Mouse (Mus musculus): ENCODE measurements around the gene Hcls1. TPM values are rescaled to one million over a fixed set of nuclear protein-coding genes. Genes with fewer than 3 reads are reported as not detected.

Hcls1 gene
- polyA plus RNA-seq, 1 experiment from 2014 or later, result 3.4 TPM

DNA sequence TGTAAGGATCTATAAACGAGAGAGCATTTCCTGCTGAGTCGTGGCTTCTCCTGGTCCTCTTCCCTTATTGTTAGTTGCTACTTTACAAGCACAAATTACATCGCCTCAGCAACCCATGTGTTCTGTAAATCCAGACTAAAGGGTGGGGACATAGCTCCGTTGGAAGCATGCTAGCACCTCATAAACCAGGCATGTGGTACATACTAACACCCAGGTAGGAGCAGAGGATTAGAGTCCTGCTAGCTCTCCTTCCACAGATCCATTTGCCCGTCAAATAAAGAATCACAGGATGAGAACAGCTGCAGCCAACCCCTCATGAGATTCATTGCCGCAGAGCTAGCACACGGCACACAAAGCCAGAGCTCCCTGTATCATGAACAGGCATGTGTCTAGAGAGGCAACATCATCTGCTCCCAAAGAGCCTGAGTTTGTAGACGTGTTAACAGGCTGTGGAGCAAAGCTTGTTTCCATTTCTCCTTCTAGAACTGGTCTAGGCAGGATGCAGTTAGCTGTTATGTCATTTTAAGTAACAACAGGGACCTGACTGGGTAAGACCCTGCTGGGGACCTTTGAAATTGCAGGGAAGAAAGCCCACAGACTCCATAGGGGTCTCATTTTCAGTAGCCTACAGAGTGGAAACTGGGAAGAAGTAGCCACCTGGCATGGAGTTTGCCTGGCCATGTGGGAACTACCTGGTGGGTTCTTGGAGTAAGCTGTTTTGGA, 15.0 kb downstream of the Hcls1 start:
- Histone ChIP-seq H3K27ac (no peak overlapping the region), H3K4me3 (no peak overlapping the region), H3K9ac (no peak overlapping the region), H3K4me2 (replicated peaks) (no peak overlapping the region), H3K27me3 (no peaks in the 10 kb centered on the region), H3K9me3 (no peaks in the 10 kb centered on the region), H3K4me1 (no peaks in the 10 kb centered on the region), H3K36me3 (no peaks in the 10 kb centered on the region)
- ATAC-seq (ENCODE audit: insufficient number of reproducible peaks, insufficient read depth, low FRiP score, low TSS enrichment), result no peak
- 73% methylated on average over 8 of the region's 8 CpGs for WGBS

- Histone ChIP-seq H3K27me3 (no peaks in the 10 kb centered on the region), H3K4me3 (no peak overlapping the region), H3K9me3 (no peaks in the 10 kb centered on the region), H3K4me2 (replicated peaks) (no peak overlapping the region), H3K4me1 (no peaks in the 10 kb centered on the region), H3K27ac (no peak overlapping the region), H3K9ac (no peak overlapping the region), H3K36me3 (no peaks in the 10 kb centered on the region)
- WGBS, result 71% methylated on average over 4 of the region's 4 CpGs
- no peak for ATAC-seq (ENCODE audit: insufficient number of reproducible peaks, insufficient read depth, low FRiP score, low TSS enrichment)
These were observed 16.2 kb downstream of the Hcls1 start for GRCm38 (mm10) chr16:36951029-36951428.

- Histone ChIP-seq H3K36me3 (no peaks in the 10 kb centered on the region), H3K9ac (no peak overlapping the region), H3K27ac (no peak overlapping the region), H3K4me3 (no peak overlapping the region), H3K27me3 (no peaks in the 10 kb centered on the region), H3K9me3 (no peaks in the 10 kb centered on the region), H3K4me2 (replicated peaks) (no peak overlapping the region), H3K4me1 (no peaks in the 10 kb centered on the region)
- WGBS, result 68% methylated on average over 11 of the region's 11 CpGs
- ATAC-seq (ENCODE audit: insufficient number of reproducible peaks, insufficient read depth, low FRiP score, low TSS enrichment), result no peak
These were observed 20.3 kb downstream of the Hcls1 start for GRCm38 (mm10) chr16:36955106-36955505.

DNA sequence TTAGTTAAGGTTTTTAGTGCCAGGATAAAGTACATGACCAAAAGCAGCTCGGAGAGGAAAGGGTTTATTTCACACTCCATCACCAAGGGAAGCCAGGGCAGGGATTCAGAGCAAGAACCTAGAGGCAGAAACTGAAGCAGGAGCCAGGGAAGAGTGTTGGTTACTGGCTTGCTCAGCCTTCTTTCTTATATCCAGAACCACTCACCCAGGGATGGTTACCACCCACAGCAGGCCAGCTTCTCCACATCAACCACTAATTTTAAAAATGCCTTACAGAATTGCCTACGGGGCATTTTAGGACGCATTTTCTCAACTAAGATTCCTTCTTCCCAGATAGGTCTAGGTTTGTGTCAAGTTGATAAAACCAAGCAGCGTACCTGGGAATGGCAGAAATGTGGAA, 28.6 kb downstream of the Hcls1 start:
- 82% methylated on average over 4 of the region's 4 CpGs for WGBS

GRCm38 (mm10) chr16:36979127-36979526, 44.3 kb downstream of the Hcls1 start:
- Histone ChIP-seq H3K9ac (no peak overlapping the region), H3K4me2 (replicated peaks) (no peak overlapping the region), H3K27me3 (no peaks in the 10 kb centered on the region), H3K4me1 (no peaks in the 10 kb centered on the region), H3K27ac (no peak overlapping the region), H3K4me3 (no peak overlapping the region), H3K36me3 (no peaks in the 10 kb centered on the region), H3K9me3 (no peaks in the 10 kb centered on the region)
- no peak for ATAC-seq (ENCODE audit: insufficient number of reproducible peaks, insufficient read depth, low FRiP score, low TSS enrichment)
- WGBS, result 86% methylated on average over 2 of the region's 2 CpGs

More for the DNA sequence above, 28.6 kb downstream of the Hcls1 start:
- no peak for ATAC-seq (ENCODE audit: insufficient number of reproducible peaks, insufficient read depth, low FRiP score, low TSS enrichment)
- H3K4me2 ChIP-seq (replicated peaks), result no peak overlapping the region
- H3K9ac ChIP-seq, result no peak overlapping the region
- H3K27ac ChIP-seq, result no peak overlapping the region
- no peaks in the 10 kb centered on the region for H3K27me3 ChIP-seq
- no peaks in the 10 kb centered on the region for H3K4me1 ChIP-seq
- no peak overlapping the region for H3K4me3 ChIP-seq
- H3K9me3 ChIP-seq, result no peaks in the 10 kb centered on the region
- no peaks in the 10 kb centered on the region for H3K36me3 ChIP-seq

DNA sequence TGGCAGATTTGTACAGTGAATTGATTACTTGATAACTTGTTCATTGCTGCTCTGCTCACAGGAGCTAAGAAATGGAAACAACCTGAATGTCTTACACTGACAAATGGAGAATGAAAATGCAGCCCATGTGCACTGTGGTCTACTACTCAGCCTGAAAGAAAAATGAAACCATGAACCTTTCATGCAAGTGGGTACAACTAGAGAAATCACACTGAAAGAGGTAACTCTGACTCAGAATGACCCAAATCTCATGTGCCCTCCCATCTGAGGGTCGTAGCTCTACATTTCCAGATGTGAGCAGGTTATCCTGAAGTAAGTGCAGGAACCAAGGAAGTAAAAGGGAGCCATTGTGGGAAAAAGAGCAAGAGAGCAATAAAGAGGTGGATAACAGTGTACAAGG, 49.0 kb downstream of the Hcls1 start:
- no peak for ATAC-seq (ENCODE audit: insufficient number of reproducible peaks, insufficient read depth, low FRiP score, low TSS enrichment)
- Histone ChIP-seq H3K9me3 (no peaks in the 10 kb centered on the region), H3K36me3 (no peaks in the 10 kb centered on the region), H3K4me3 (no peak overlapping the region), H3K4me2 (replicated peaks) (no peak overlapping the region), H3K27me3 (no peaks in the 10 kb centered on the region), H3K9ac (no peak overlapping the region), H3K4me1 (no peaks in the 10 kb centered on the region; the same call in 1 of the 2 replicates), H3K27ac (no peak overlapping the region)
- 65% methylated on average over 1 of the region's 1 CpGs for WGBS

DNA sequence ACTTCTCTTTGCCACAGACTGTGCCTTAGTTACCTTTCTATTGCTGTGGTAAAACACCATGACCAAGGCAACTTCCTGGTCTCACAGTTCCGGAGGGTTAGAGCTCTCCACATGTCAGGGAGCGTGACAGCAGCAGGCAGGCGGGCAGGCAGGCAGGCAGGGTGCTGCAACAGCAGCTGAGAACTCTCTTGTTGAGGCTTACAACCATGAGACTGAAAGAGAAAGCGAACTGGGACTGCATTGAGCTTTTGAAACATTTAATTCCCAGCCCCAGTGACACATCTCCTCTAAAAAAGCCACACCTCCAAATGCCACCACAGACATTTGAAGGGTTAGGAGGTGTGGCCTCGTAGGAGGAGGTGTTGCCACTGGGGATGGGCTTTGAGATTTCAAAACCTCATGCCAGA, 50.9 kb downstream of the Hcls1 start:
- no peak for ATAC-seq (ENCODE audit: insufficient number of reproducible peaks, insufficient read depth, low FRiP score, low TSS enrichment)
- Histone ChIP-seq H3K4me2 (replicated peaks) (no peak overlapping the region), H3K4me1 (peaks cover 11% of the 10 kb centered on the region), H3K4me3 (no peak overlapping the region), H3K36me3 (no peaks in the 10 kb centered on the region), H3K27ac (no peak overlapping the region), H3K27me3 (no peaks in the 10 kb centered on the region), H3K9me3 (no peaks in the 10 kb centered on the region), H3K9ac (no peak overlapping the region)
- WGBS, result 64% methylated on average over 5 of the region's 5 CpGs

DNA sequence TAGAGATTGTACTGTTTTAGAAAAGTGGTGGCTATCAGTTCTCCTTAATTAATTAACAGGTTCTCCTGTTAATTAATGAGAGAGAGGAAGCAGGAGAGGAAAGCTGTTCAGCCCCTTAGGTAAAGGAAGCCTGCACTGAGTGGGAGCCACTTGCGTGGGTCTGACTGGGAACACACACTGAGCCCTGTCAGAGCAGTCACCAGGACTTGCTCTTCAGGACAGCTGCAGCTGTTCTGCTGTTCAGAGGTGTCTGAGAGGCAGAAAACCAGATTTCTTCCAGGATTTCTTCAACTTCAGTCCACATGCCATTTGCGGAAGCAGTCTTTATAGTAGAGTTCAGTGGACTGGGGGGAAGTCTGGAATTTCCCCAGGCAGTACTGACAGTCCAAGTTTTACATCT, 52.6 kb downstream of the Hcls1 start:
- no peaks in the 10 kb centered on the region for H3K9me3 ChIP-seq
- ATAC-seq (ENCODE audit: insufficient number of reproducible peaks, insufficient read depth, low FRiP score, low TSS enrichment), result no peak
- peaks cover 11% of the 10 kb centered on the region for H3K4me1 ChIP-seq
- H3K9ac ChIP-seq, result no peak overlapping the region
- no peaks in the 10 kb centered on the region for H3K36me3 ChIP-seq
- H3K4me3 ChIP-seq, result no peak overlapping the region
- WGBS, result 70% methylated on average over 2 of the region's 2 CpGs
- H3K4me2 ChIP-seq (replicated peaks), result no peak overlapping the region
- no peaks in the 10 kb centered on the region for H3K27me3 ChIP-seq
- no peak overlapping the region for H3K27ac ChIP-seq

- Histone ChIP-seq H3K4me3 (no peak overlapping the region), H3K9ac (no peak overlapping the region), H3K9me3 (no peaks in the 10 kb centered on the region), H3K36me3 (no peaks in the 10 kb centered on the region), H3K27ac (no peak overlapping the region), H3K27me3 (no peaks in the 10 kb centered on the region), H3K4me1 (peaks cover 11% of the 10 kb centered on the region), H3K4me2 (replicated peaks) (no peak overlapping the region)
- no peak for ATAC-seq (ENCODE audit: insufficient number of reproducible peaks, insufficient read depth, low FRiP score, low TSS enrichment)
These were observed 53.3 kb downstream of the Hcls1 start for GRCm38 (mm10) chr16:36988066-36988465.

- H3K36me3 ChIP-seq, result no peaks in the 10 kb centered on the region
- H3K27me3 ChIP-seq, result no peaks in the 10 kb centered on the region
- H3K4me1 ChIP-seq, result peaks cover 11% of the 10 kb centered on the region
- ATAC-seq (ENCODE audit: insufficient number of reproducible peaks, insufficient read depth, low FRiP score, low TSS enrichment), result peak; percentile 61
- no peak overlapping the region for H3K9ac ChIP-seq
- WGBS, result 37% methylated on average over 8 of the region's 8 CpGs
- H3K4me2 ChIP-seq (replicated peaks), result peak overlapping the region; percentile 22; the same call in 1 of the 2 replicates
- H3K9me3 ChIP-seq, result no peaks in the 10 kb centered on the region
- H3K4me3 ChIP-seq, result no peak overlapping the region
- peak overlapping the region; percentile 66 for H3K27ac ChIP-seq
These were observed 54.7 kb downstream of the Hcls1 start for GRCm38 (mm10) chr16:36989493-36989892.

DNA sequence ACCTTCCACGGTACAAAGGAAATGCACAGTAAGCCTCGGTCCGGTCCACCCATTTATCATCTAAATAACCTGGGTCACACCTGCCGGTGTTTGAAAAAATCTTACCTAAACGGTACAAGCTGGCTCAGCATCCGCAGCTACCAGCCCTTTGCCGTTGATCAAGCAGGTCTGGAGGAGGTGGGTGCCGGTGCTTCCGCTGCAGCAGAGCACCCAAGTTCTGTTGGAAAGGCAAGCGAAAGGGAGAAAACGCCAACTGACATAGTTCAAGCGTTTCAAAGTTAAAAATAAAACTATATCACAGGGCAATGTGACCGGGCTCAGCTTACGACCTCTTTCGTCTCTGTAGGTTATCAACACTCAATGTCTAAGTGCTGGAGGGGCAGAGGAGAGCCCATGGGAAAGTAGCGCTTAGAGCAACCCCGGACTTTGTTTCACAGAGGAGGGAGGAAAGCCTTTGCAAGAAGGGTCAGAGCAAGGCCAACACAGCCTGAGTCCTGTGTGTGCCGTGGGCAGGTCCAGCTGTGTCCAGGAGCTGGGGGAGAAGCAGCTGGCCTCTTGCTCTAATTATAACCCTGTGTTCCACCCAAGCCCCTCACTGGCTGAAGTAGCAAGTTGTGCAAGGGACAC, 55.3 kb downstream of the Hcls1 start, which contains the start of gene Fbxo40:
Gene Fbxo40 (minus strand): TSS at position 469 of the 627 bp plus-strand sequence.
- Histone ChIP-seq H3K27me3 (no peaks in the 10 kb centered on the region), H3K4me2 (replicated peaks) (peak within 1 kb of the TSS; percentile 22; the same call in 1 of the 2 replicates), H3K9me3 (no peaks in the 10 kb centered on the region), H3K4me1 (peaks cover 11% of the 10 kb centered on the region), H3K9ac (no peak within 1 kb of the TSS), H3K27ac (peak within 1 kb of the TSS; percentile 66), H3K36me3 (no peaks in the 10 kb centered on the region), H3K4me3 (no peak within 1 kb of the TSS)
- 0 out of 2 replicates have a peak, but pooled peaks have one; percentile 50 for ATAC-seq (ENCODE audit: insufficient number of reproducible peaks, insufficient read depth, low FRiP score, low TSS enrichment)
- WGBS, result 65% methylated on average over 18 of the region's 18 CpGs

DNA sequence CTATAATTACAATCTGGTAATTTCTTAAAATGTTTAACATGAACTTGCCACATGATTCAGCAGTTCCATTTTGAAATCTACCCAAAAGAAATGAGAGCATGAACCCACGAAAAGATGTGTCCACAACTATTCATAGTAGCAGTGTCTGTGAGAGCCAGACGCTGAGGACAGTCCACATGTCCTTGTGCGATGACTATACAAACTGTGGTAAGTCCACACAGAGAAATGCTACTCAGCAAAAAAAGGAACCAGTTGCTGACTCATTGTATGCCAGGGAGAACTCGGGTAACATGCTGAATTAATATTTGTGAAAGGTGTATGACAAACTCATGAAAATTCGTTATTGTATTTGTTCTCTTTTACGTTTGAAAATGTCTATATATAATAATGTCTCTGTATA, 62.9 kb downstream of the Hcls1 start:
- no peaks in the 10 kb centered on the region for H3K9me3 ChIP-seq
- no peak overlapping the region for H3K9ac ChIP-seq
- no peak overlapping the region for H3K27ac ChIP-seq
- no peak for ATAC-seq (ENCODE audit: insufficient number of reproducible peaks, insufficient read depth, low FRiP score, low TSS enrichment)
- no peak overlapping the region for H3K4me3 ChIP-seq
- whole genome bisulfite sequencing, result 77% methylated on average over 6 of the region's 6 CpGs
- H3K27me3 ChIP-seq, result no peaks in the 10 kb centered on the region
- H3K4me1 ChIP-seq, result no peaks in the 10 kb centered on the region
- H3K36me3 ChIP-seq, result no peaks in the 10 kb centered on the region
- H3K4me2 ChIP-seq (replicated peaks), result no peak overlapping the region
